21 mouse cellular contexts compared by ENCODE assay signal in the genomic region with DNA sequence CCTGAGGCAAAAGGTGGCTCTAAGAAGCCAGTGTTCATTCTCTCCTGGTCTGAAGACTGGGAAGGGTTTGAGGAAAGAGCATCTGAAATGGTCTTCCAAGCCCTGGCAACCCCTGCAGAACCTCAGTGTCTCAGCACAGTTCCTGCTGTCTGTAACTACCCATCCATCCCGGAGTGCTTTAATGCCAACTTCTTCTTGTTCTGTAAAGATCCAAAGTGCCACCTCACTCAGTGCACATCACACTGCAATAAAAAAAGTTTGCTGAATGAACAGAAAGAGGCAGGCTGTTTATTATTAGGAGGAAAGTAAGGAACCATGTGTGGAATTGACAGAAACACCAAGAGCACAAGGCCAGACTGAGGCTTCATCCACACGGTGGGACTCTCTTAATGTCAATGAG. TPM values are rescaled to one million over a fixed set of nuclear protein-coding genes. Genes with fewer than 3 reads are reported as not detected.
"Had no signal": no experiment of that assay in that cellular context is flagged by ENCODE, and none has a peak within 500 bp of the region (broad histone marks: within the 10 kb centered on the region; RNA-seq: fewer than 3 reads in every experiment).

No protein-coding gene starts in this region.

- H3K9me3 ChIP-seq: megakaryocyte, embryonic 14.5 days; midbrain, embryonic 13.5 days; midbrain, embryonic 15.5 days; neural tube, embryonic 12.5 days had no signal

- DNase-seq: lung, adult 18-20 months; lung, embryonic 14.5 days; lung, postnatal 10 days; lung, postnatal 4 days; retina, postnatal 1 day; right cerebral cortex, adult 18-20 months; right cerebral cortex, postnatal 25 days; right cerebral cortex, postnatal 4 days; spleen, adult 18-20 months; thymus, adult 18-20 months; thymus, postnatal 14 days; thymus, postnatal 36 days had no signal

- H3K27me3 ChIP-seq: megakaryocyte, embryonic 14.5 days; midbrain, embryonic 13.5 days; midbrain, embryonic 15.5 days; neural tube, embryonic 12.5 days had no signal

- ATAC-seq: midbrain, embryonic 13.5 days; midbrain, embryonic 15.5 days had no signal

- H3K27ac ChIP-seq: midbrain, embryonic 13.5 days; midbrain, embryonic 15.5 days; neural tube, embryonic 12.5 days had no signal

- H3K4me3 ChIP-seq: megakaryocyte, embryonic 14.5 days; midbrain, embryonic 13.5 days; midbrain, embryonic 15.5 days; neural tube, embryonic 12.5 days had no signal

- H3K9ac ChIP-seq: lung, embryonic 14.5 days; midbrain, embryonic 13.5 days; midbrain, embryonic 15.5 days; neural tube, embryonic 12.5 days had no signal

- H3K4me2 ChIP-seq: lung, embryonic 14.5 days; midbrain, embryonic 11.5 days; midbrain, embryonic 13.5 days; midbrain, embryonic 15.5 days; neural tube, embryonic 12.5 days had no signal

RNA-seq across cellular contexts. Expression of a gene that starts 59.5 kb away (rescaled TPM):
- total RNA-seq: monocyte, adult 5-6 weeks; neutrophil, adult 5-6 weeks had no signal
- polyA plus RNA-seq: small intestine, adult 2 months; stomach, embryonic 14.5 days had no signal
